Mouse (Mus musculus) E14TG2a.4 (cell line): ENCODE data around the gene Sap30.

Source experiments
- H3K27me3 ChIP-seq: 2 replicates; pipeline ENCODE4 v1.6.1; 2014; ENCODE audit warnings: low read length, control low read depth; ENCODE audit not compliant: insufficient read depth
- H3K36me3 ChIP-seq: 2 replicates; pipeline ENCODE4 v1.6.1; 2014; ENCODE audit warnings: low read length, control low read depth; ENCODE audit not compliant: insufficient read depth
- H3K4me1 ChIP-seq: replicated peaks from 2 replicates; pipeline ENCODE4 v1.6.1; 2014; ENCODE audit warnings: low read depth, low read length, control low read depth
- H3K4me3 ChIP-seq: replicated peaks from 2 replicates; pipeline ENCODE4 v1.5.1; 2014; ENCODE audit warnings: mild to moderate bottlenecking, low read length
- H3K9me3 ChIP-seq: 2 replicates; pipeline ENCODE4 v1.6.1; 2014; ENCODE audit warnings: low read length, control low read depth
- CTCF ChIP-seq: conservative IDR thresholded peaks from 2 replicates; pipeline ENCODE4 v1.5.1; 2014; ENCODE audit warnings: low read length
- NANOG ChIP-seq: IDR thresholded peaks from 2 replicates; pipeline ENCODE4 v1.6.1; 2014; ENCODE audit warnings: borderline replicate concordance, low read length, mixed read lengths
- POU5F1 ChIP-seq: IDR thresholded peaks from 2 replicates; pipeline ENCODE4 v1.6.1; 2014; ENCODE audit warnings: low read length, borderline replicate concordance

The Sap30 gene

GRCm38 (mm10) chr8:57486491-57487440 is 894 bp downstream of the Sap30 start:
- Histone ChIP-seq H3K4me3 (peak overlapping the region; percentile 94), H3K4me1 (peaks cover 31% of the 10 kb centered on the region), H3K27me3 (no peaks in the 10 kb centered on the region), H3K36me3 (peaks cover 38% of the 10 kb centered on the region), H3K9me3 (no peaks in the 10 kb centered on the region)
- no peak for TF ChIP-seq NANOG
- no peak for TF ChIP-seq POU5F1
- TF ChIP-seq CTCF = no peak

GRCm38 (mm10) chr8:57480606-57481005 is 7.1 kb downstream of the Sap30 start:
- Histone ChIP-seq H3K27me3 (no peaks in the 10 kb centered on the region), H3K4me3 (no peak overlapping the region), H3K36me3 (peaks cover 39% of the 10 kb centered on the region), H3K4me1 (peaks cover 14% of the 10 kb centered on the region), H3K9me3 (no peaks in the 10 kb centered on the region)
- no peak for TF ChIP-seq CTCF

DNA sequence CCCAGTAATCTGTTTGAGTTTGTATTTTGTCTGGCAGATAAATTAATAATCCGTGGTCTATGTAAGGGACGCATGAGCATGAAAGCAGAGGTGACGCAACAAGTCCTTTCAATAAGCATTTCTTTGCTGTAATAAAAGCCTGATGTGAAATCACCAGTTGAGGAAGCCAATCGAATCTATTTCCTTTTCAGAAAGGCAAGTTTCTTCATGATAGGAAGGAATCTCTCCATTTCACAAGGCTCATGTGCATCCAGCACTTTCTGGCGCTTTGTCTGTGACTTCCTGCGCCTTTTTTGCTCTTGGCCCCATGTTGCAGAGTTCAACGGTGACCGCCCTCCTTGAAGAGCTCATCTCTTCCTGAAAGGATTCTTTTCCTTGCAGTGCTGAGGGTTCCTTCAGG is 8.0 kb downstream of the Sap30 start:
- peaks cover 9% of the 10 kb centered on the region; the same call in 1 of the 2 replicates for H3K4me1 ChIP-seq
- H3K9me3 ChIP-seq = no peaks in the 10 kb centered on the region
- H3K4me3 ChIP-seq = no peak overlapping the region
- TF ChIP-seq POU5F1 (no peak), NANOG (no peak), CTCF (no peak)
- H3K27me3 ChIP-seq = no peaks in the 10 kb centered on the region
- peaks cover 30% of the 10 kb centered on the region for H3K36me3 ChIP-seq

GRCm38 (mm10) chr8:57478406-57478805 is 9.3 kb downstream of the Sap30 start:
- Histone ChIP-seq H3K27me3 (no peaks in the 10 kb centered on the region), H3K9me3 (no peaks in the 10 kb centered on the region), H3K36me3 (peaks cover 21% of the 10 kb centered on the region), H3K4me1 (peaks cover 9% of the 10 kb centered on the region; the same call in 1 of the 2 replicates), H3K4me3 (no peak overlapping the region)
- no peak for TF ChIP-seq CTCF
- TF ChIP-seq POU5F1 = no peak
- no peak for TF ChIP-seq NANOG

DNA sequence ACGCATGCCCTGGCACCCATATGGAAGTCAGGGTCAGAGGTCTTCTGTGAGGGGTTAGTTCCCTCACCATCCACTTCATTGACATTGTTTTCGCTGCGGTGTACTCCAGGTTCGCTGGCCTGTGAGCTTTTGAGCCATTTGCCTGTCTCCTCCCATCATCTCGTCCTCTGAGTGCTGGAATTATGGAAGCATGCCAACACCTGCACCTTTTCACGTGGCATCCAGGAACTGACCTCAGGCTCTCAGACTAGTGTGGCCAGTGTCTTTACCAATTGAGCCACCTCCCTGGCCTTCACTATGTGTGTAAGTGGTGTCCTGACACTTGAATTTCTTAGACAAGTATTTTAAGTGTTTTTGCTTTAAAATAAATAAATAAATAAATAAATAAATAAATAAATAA is 13.9 kb downstream of the Sap30 start:
- no peak for TF ChIP-seq CTCF
- no peak for TF ChIP-seq NANOG
- no peak for TF ChIP-seq POU5F1
- no peaks in the 10 kb centered on the region for H3K9me3 ChIP-seq

DNA sequence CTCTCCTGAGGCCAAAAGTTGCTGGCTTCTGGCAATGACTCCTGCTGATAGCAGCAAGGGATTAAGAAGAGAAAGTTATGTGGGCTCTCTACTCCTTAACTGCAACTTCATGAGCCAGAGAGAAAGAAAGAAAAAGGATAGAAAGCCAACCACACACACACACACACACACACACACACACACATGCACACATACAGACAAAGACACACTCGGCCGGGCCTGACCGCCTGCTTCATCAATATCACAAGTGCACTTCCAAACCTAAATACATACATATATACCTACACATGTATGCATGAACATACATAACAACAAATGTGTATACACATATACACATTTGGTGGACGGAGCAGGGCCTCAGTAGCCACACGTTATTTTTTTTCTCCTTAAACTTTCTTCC is 16.8 kb downstream of the Sap30 start:
- TF ChIP-seq POU5F1 (no peak), NANOG (no peak), CTCF (no peak)
- H3K9me3 ChIP-seq = no peaks in the 10 kb centered on the region
- no peaks in the 10 kb centered on the region for H3K36me3 ChIP-seq
- no peak overlapping the region for H3K4me3 ChIP-seq
- 0 out of 2 replicates have a peak, but pooled peaks cover 2% of the 10 kb centered on the region for H3K4me1 ChIP-seq
- no peaks in the 10 kb centered on the region for H3K27me3 ChIP-seq

More for the DNA sequence above, 13.9 kb downstream of the Sap30 start:
- H3K27me3 ChIP-seq = no peaks in the 10 kb centered on the region
- H3K4me3 ChIP-seq = no peak overlapping the region
- no peaks in the 10 kb centered on the region for H3K4me1 ChIP-seq
- H3K36me3 ChIP-seq = no peaks in the 10 kb centered on the region

- no peaks in the 10 kb centered on the region for H3K27me3 ChIP-seq
- no peaks in the 10 kb centered on the region for H3K36me3 ChIP-seq
- H3K9me3 ChIP-seq = no peaks in the 10 kb centered on the region
- TF ChIP-seq CTCF (no peak), NANOG (no peak), POU5F1 (no peak)
- H3K4me1 ChIP-seq = 0 out of 2 replicates have a peak, but pooled peaks cover 2% of the 10 kb centered on the region
- H3K4me3 ChIP-seq = no peak overlapping the region
Measured at GRCm38 (mm10) chr8:57468624-57469023, 19.0 kb downstream of the Sap30 start.

DNA sequence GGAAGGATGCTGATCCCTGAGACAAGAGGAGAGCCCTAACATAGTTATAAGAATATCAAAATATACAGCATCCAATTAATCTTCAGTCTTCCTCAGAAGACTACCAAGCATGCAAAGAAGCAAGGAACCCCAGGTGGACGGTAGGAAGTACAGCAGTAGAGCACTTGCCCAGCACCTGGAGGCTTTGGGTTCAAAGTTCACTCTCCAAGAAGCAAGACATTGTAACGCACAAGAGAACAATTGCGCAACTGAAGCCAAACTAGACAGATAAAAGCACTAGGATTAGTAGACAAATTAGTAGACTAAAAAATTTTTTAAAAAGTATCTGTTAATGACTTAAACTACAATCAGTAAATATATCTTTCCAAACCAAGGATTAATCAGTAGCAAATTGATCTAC is 23.9 kb downstream of the Sap30 start:
- TF ChIP-seq NANOG = no peak
- TF ChIP-seq CTCF = no peak
- no peaks in the 10 kb centered on the region for H3K36me3 ChIP-seq
- no peaks in the 10 kb centered on the region for H3K27me3 ChIP-seq
- no peak overlapping the region for H3K4me3 ChIP-seq
- 0 out of 2 replicates have a peak, but pooled peaks cover 2% of the 10 kb centered on the region for H3K4me1 ChIP-seq
- no peaks in the 10 kb centered on the region for H3K9me3 ChIP-seq
